Mouse (Mus musculus) CH12.LX (cell line): ENCODE measurements around the gene 4933415A04Rik. TPM values are rescaled to one million over a fixed set of nuclear protein-coding genes. Genes with fewer than 3 reads are reported as not detected.

Experiments used
- DNase-seq: peaks from one replicate; pipeline ENCODE4 v3.0.0-alpha.2; 2013; ENCODE audit errors: extremely low read depth
- H3K27ac ChIP-seq: 2 replicates; pipeline ENCODE4 v1.5.1; 2012; ENCODE audit warnings: low read depth, mild to moderate bottlenecking, control low read depth, moderate library complexity; ENCODE audit not compliant: insufficient read depth
- H3K27me3 ChIP-seq: replicated peaks from 2 replicates; pipeline ENCODE3; 2012; ENCODE audit warnings: inconsistent platforms
- H3K36me3 ChIP-seq, 2 experiments: replicated peaks in 1 of 2; 2 replicates each; pipeline versions ENCODE3 to v1.6.1; 2012; ENCODE audit warnings: inconsistent platforms in 1 of 2, low read length in 1 of 2, mild to moderate bottlenecking in 1 of 2, mixed read lengths in 1 of 2, moderate library complexity in 1 of 2; ENCODE audit not compliant: control insufficient read depth in 1 of 2, insufficient read depth in 1 of 2
- H3K4me1 ChIP-seq, 2 experiments: 2 replicates each; pipeline ENCODE4 v1.6.1; 2012; ENCODE audit warnings: inconsistent platforms in 1 of 2, moderate library complexity in 1 of 2; ENCODE audit not compliant: insufficient read depth in 2 of 2, control insufficient read depth in 1 of 2
- H3K4me2 ChIP-seq: 2 replicates; pipeline ENCODE4 v1.6.1; 2012; ENCODE audit warnings: low read depth, mild to moderate bottlenecking, control low read depth; ENCODE audit not compliant: poor library complexity, insufficient read depth, severe bottlenecking
- H3K4me3 ChIP-seq, 3 experiments: fragments of 150-350 bp in 1 of 3; sonication (generic) in 1 of 3; replicated peaks in 1 of 3; 2 replicates each; pipeline versions ENCODE3 to v1.5.1; 2011 to 2012; ENCODE audit warnings: low read depth in 2 of 3, low read length in 2 of 3, mild to moderate bottlenecking in 2 of 3, moderate library complexity in 2 of 3, control low read depth in 1 of 3, improper control_type of control experiment in 1 of 3, inconsistent platforms in 1 of 3, mixed read lengths in 1 of 3; ENCODE audit not compliant: poor library complexity in 1 of 3
- H3K79me2 ChIP-seq: replicated peaks from 2 replicates; pipeline ENCODE4 v1.6.1; 2012; ENCODE audit warnings: mild to moderate bottlenecking, moderate library complexity; ENCODE audit not compliant: control insufficient read depth, poor library complexity, insufficient read depth, severe bottlenecking; ENCODE audit errors: extremely low read depth
- H3K9ac ChIP-seq: 2 replicates; pipeline ENCODE4 v1.6.1; 2012; ENCODE audit warnings: low read depth, mild to moderate bottlenecking, control low read depth, moderate library complexity; ENCODE audit not compliant: insufficient read depth
- H3K9me3 ChIP-seq: replicated peaks from 2 replicates; pipeline ENCODE3; 2012; ENCODE audit warnings: low read length, inconsistent platforms, mixed read lengths
- BHLHE40 ChIP-seq: IDR thresholded peaks from 2 replicates; pipeline ENCODE4 v1.6.1; 2011; ENCODE audit warnings: mild to moderate bottlenecking, low read depth, low read length, improper control_type of control experiment
- CHD2 ChIP-seq: IDR thresholded peaks from 2 replicates; pipeline ENCODE4 v1.6.1; 2011; ENCODE audit warnings: low read length, improper control_type of control experiment
- EP300 ChIP-seq: IDR thresholded peaks from 2 replicates; pipeline ENCODE4 v1.6.1; 2011; ENCODE audit warnings: low read length, improper control_type of control experiment
- GABPA ChIP-seq: IDR thresholded peaks from 2 replicates; pipeline ENCODE4 v1.6.1; 2012; ENCODE audit warnings: low read depth, low read length, improper control_type of control experiment, inconsistent platforms; ENCODE audit not compliant: insufficient replicate concordance
- IRF4 ChIP-seq: IDR thresholded peaks from 2 replicates; pipeline ENCODE4 v1.6.1; 2014; ENCODE audit warnings: low read depth, mild to moderate bottlenecking, inconsistent platforms, low read length, improper control_type of control experiment
- JUN ChIP-seq: IDR thresholded peaks from 2 replicates; pipeline ENCODE4 v1.6.1; 2011; ENCODE audit warnings: low read depth, mild to moderate bottlenecking, low read length, improper control_type of control experiment, moderate library complexity; ENCODE audit not compliant: insufficient read depth
- JUND ChIP-seq: conservative IDR thresholded peaks from 2 replicates; pipeline ENCODE4 v1.6.1; 2011; ENCODE audit warnings: low read depth, low read length, improper control_type of control experiment
- MAFK ChIP-seq: IDR thresholded peaks from 2 replicates; pipeline ENCODE4 v1.6.1; 2011; ENCODE audit warnings: low read length, improper control_type of control experiment; ENCODE audit not compliant: insufficient replicate concordance
- MAZ ChIP-seq: IDR thresholded peaks from 2 replicates; pipeline ENCODE4 v1.6.1; 2012; ENCODE audit warnings: low read depth, mild to moderate bottlenecking, inconsistent platforms, low read length, improper control_type of control experiment, moderate library complexity
- MEF2A ChIP-seq: IDR thresholded peaks from 2 replicates; pipeline ENCODE4 v1.6.1; 2014; ENCODE audit warnings: low read depth, mild to moderate bottlenecking, inconsistent platforms, low read length, improper control_type of control experiment, borderline replicate concordance
- MYC ChIP-seq: IDR thresholded peaks from 2 replicates; pipeline ENCODE4 v1.6.1; 2011; ENCODE audit warnings: low read depth, mild to moderate bottlenecking, improper control_type of control experiment, low read length
- NELFE ChIP-seq: IDR thresholded peaks from 2 replicates; pipeline ENCODE4 v1.6.1; 2011; ENCODE audit warnings: low read depth, low read length, improper control_type of control experiment
- PAX5 ChIP-seq: IDR thresholded peaks from 2 replicates; pipeline ENCODE4 v1.6.1; 2012; ENCODE audit warnings: low read length, inconsistent platforms, mixed read lengths
- POLR2A ChIP-seq: IDR thresholded peaks from 2 replicates; pipeline ENCODE4 v1.6.1; 2011; ENCODE audit warnings: low read depth, mild to moderate bottlenecking, improper control_type of control experiment, low read length
- POLR2AphosphoS2 ChIP-seq: IDR thresholded peaks from 2 replicates; pipeline ENCODE4 v1.6.1; 2011; ENCODE audit warnings: low read depth, low read length, improper control_type of control experiment
- RAD21 ChIP-seq: IDR thresholded peaks from 2 replicates; pipeline ENCODE4 v1.6.1; 2011; ENCODE audit warnings: low read depth, mild to moderate bottlenecking, low read length, improper control_type of control experiment, moderate library complexity
- TBP ChIP-seq: conservative IDR thresholded peaks from 2 replicates; pipeline ENCODE4 v1.6.1; 2011; ENCODE audit warnings: low read depth, low read length, improper control_type of control experiment
- UBTF ChIP-seq: IDR thresholded peaks from 2 replicates; pipeline ENCODE4 v1.6.1; 2012; ENCODE audit warnings: low read depth, mild to moderate bottlenecking, inconsistent platforms, low read length, improper control_type of control experiment, moderate library complexity
- USF1 ChIP-seq: IDR thresholded peaks from 2 replicates; pipeline ENCODE4 v1.6.1; 2014; ENCODE audit warnings: low read depth, mild to moderate bottlenecking, inconsistent platforms, low read length, improper control_type of control experiment
- USF2 ChIP-seq: conservative IDR thresholded peaks from 2 replicates; pipeline ENCODE4 v1.6.1; 2011; ENCODE audit warnings: low read depth, low read length, improper control_type of control experiment
- ZC3H11A ChIP-seq: IDR thresholded peaks from 2 replicates; pipeline ENCODE4 v1.6.1; 2012; ENCODE audit warnings: low read depth, mild to moderate bottlenecking, inconsistent platforms, low read length, improper control_type of control experiment
- ZMIZ1 ChIP-seq: IDR thresholded peaks from 2 replicates; pipeline ENCODE4 v1.6.1; 2012; ENCODE audit warnings: low read depth, mild to moderate bottlenecking, inconsistent platforms, low read length, improper control_type of control experiment
- dilution Hi-C: fragments of 300-500 bp; cut with MboI; formaldehyde crosslinking; loops from 2 replicates; pipeline ENCODE4 v1.14.3; 2020; ENCODE audit warnings: low sequenced_read_pairs; ENCODE audit not compliant: extremely low pct_unique_long_range_greater_than_20kb, extremely low pct_ligation_motif_present
- in situ Hi-C: fragments of 300-500 bp; cut with MboI; formaldehyde crosslinking; loops from 3 replicates; pipeline ENCODE4 v1.14.3; 2019; ENCODE audit warnings: low sequenced_read_pairs, low pct_ligation_motif_present, low pct_unique_long_range_greater_than_20kb, mixed read lengths
- polyA plus RNA-seq: library from polyadenylated mRNA; unstranded; fragments of >175 nt; gene quantifications from 2 replicates; pipeline ENCODE4 v1.2.1, GENCODE M21; 2012; ENCODE audit warnings: low read depth; ENCODE audit not compliant: insufficient read length
- total RNA-seq, 2 experiments: library from RNA; depleted of rRNA; stranded (reverse); fragments of 300-350 nt in 1 of 2; fragments of >200 nt in 1 of 2; gene quantifications; 2 replicates each; pipeline ENCODE4 v1.2.3; 2012 to 2014

4933415A04Rik gene
- total and polyA plus RNA-seq, 3 experiments: not detected

GRCm38 (mm10) chr11:43543711-43544466 is 43.0 kb upstream of the 4933415A04Rik start:
- H3K9me3 ChIP-seq: no peaks in the 10 kb centered on the region
- TF ChIP-seq MEF2A (no peak), GABPA (no peak), ZMIZ1 (no peak), RAD21 (no peak), POLR2A (no peak)
- no peak for DNase-seq
- H3K4me1 ChIP-seq: 0 out of 4 replicates have a peak, but pooled peaks cover 0 to 2% of the 10 kb centered on the region in 2 experiments
- no peak overlapping the region for H3K27ac ChIP-seq
- H3K36me3 ChIP-seq: no peaks in the 10 kb centered on the region
- H3K79me2 ChIP-seq: no peaks in the 10 kb centered on the region
- in situ Hi-C loops (no loop called here), dilution Hi-C loops (no loop called here)
- peaks cover 7% of the 10 kb centered on the region for H3K27me3 ChIP-seq
- no peak overlapping the region for H3K4me3 ChIP-seq
- H3K4me2 ChIP-seq: no peak overlapping the region
- no peak overlapping the region for H3K9ac ChIP-seq

GRCm38 (mm10) chr11:43544819-43545218 is 42.0 kb upstream of the 4933415A04Rik start:
- 0 out of 4 replicates have a peak, but pooled peaks cover 0 to 2% of the 10 kb centered on the region in 2 experiments for H3K4me1 ChIP-seq
- H3K79me2 ChIP-seq: no peaks in the 10 kb centered on the region
- TF ChIP-seq UBTF (no peak), BHLHE40 (no peak), MAZ (no peak), MYC (no peak), MAFK (no peak), PAX5 (no peak), POLR2AphosphoS2 (no peak), USF2 (no peak), ZMIZ1 (no peak), JUND (no peak), EP300 (no peak), JUN (no peak), USF1 (no peak), NELFE (no peak), IRF4 (no peak), ZC3H11A (no peak), TBP (no peak), CHD2 (no peak)
- no peak overlapping the region for H3K9ac ChIP-seq
- no peaks in the 10 kb centered on the region for H3K9me3 ChIP-seq
- in situ Hi-C loops: no loop called here
- peaks cover 7% of the 10 kb centered on the region for H3K27me3 ChIP-seq
- H3K27ac ChIP-seq: no peak overlapping the region
- H3K36me3 ChIP-seq: no peaks in the 10 kb centered on the region
- H3K4me2 ChIP-seq: no peak overlapping the region
- no peak overlapping the region for H3K4me3 ChIP-seq
- dilution Hi-C loops: no loop called here
- no peak for DNase-seq
